Mouse (Mus musculus): ENCODE measurements around the gene Klk12.

Gene Klk12

DNA sequence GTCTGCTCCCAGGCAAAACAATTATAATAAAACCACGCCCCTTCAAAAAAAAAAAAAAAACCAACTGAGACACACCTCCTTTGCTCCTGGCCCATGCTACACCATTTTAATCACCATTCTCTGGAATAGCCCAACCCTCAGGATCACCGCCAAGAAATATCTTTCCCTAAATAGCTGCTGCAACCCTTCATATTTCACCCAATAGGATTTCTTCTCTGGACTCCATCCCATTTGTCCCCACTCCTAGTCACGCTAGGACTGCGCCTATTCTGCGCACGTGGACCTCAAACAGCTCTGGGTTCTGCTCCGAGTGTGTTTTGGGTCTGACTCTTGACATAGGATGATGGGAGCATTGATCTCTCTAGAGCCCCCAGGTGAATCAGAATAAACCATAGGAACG, 27.7 kb downstream of the Klk12 start:
- DNase-seq (ENCODE audit: low spot score) = no peak

DNA sequence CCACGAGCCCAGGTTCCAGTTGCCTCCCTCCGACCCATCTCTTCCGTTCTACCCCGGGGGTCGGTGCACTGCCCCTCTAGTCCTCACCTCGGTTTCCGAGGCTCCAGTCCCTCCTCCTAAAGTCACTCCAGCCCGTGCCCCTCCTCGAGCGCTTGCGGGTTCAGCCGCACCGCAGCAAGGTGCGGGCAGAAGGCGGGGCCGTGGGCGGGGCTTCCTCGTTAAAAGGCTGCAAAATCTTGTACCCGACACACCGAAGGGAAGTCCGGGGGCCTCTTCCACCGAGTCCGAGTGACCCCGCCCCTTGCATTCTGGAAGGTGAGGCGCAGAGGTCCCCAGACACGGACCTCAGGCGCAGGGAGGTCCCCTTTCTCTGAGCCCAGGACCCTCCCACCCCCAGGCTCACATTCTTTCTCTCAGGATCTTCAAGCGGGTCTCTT, 28.7 kb downstream of the Klk12 start, which contains the start of gene Klk8:
TSS of gene Klk8 (plus strand) at position 245 of the 437 bp plus-strand sequence.
- peak; percentile 56 for DNase-seq (ENCODE audit: low spot score)

DNA sequence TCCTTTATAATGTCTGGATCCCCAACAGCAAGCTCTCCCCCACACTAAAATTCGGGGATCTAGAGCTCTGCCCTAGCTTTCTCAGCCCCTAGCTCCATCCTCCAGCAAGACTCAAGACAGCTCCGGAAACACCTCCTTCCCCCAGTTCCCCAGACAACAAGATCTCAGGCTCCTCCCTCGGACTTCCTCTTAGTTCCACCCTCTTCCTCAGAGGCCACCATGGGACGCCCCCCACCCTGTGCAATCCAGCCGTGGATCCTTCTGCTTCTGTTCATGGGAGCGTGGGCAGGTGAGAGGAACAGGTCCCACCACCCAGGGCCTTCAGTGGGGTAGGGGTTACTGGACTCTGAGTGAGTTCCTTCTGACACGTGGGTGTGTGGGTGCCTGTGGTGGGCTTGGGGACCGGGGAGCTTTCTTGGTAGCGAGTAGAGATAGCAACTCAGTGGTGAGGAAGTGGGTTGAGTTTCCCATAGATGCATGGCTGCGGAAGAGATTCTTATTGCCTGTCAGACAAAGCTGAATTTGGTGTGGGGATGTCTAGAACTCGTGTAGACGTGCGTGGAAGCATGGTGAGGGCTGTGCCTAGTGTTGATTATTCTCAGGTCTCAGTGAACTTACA, 29.3 kb downstream of the Klk12 start:
- DNase-seq (ENCODE audit: low spot score) = no peak

DNA sequence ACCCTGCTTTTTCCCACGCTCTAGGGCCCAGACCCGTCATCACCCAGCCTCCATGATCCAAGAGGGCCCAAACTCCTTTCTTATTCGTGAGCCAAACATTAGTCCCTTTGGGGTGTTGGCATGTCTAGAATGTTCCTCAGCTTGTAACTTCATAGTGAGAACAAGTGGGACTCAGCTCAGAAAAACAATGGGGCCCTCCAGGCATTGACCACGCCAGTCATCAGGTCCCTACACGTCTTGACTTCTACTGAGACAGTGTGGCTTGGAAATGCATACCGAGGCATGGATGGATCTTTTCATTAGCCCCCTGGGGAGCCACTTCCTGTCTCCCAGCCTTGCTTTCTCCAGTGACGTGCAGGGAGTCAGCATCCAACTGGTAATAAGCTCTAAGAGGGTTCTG, 31.2 kb downstream of the Klk12 start:
- DNase-seq (ENCODE audit: low spot score) = no peak

DNA sequence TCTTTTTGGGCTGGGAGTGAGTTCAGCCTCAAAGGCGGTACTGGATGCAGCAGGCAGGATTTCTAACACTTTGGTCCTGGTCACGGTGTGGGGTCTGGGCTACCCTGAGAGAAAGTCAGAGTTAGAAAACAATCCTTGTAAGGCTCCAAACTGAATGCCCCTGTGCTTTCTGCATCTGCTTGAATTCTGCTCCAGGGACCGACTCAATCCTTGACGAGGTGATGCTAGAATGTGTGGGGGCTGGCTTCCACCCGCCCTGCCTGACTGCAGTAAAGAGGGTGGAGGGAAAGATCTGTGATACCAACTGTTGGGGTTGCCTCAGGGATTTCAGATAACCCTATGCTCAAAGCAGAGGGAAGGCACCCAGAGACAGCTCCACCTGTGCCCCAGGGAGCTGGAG, 42.3 kb downstream of the Klk12 start, which contains the start of gene Klk7:
TSS of gene Klk7 (plus strand) at position 301 of the 400 bp plus-strand sequence.
- no peak for DNase-seq (ENCODE audit: low spot score)

DNA sequence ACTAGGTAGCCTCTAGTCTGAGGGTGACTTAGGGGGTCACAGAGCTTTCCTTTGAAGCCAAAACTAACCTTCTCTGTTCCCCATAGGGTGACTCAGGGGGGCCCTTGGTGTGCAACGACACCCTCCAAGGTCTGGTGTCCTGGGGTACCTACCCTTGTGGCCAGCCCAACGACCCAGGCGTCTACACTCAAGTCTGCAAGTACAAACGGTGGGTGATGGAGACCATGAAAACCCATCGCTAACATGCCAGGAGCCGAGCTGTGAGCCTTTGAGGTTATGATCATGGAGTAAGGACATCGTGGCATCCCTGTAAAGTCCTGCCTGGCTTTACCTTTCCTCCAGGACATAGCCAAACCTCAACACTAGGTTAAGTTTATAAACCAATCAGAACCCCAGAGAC, 46.5 kb downstream of the Klk12 start:
- DNase-seq (ENCODE audit: low spot score) = no peak

DNA sequence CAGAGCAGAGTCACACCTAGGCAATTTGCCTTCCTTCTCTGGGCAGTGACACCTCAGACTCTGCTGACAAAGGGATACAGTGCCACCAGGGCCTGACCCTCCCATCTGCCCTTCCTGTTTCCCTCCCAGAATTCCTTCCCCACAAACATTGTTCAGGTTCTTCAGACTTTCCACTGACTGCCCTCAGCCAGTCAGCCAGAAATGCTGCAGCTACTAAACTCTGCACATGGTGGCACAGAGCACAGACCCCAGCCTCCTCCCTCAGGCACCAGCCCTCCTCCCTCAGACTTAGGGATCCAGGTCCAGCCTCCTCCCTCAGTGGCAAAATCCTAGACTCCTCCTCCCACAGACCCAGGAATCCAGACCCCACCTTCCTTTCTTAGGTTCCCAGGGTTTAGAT, 48.0 kb downstream of the Klk12 start:
- DNase-seq (ENCODE audit: low spot score) = no peak

DNA sequence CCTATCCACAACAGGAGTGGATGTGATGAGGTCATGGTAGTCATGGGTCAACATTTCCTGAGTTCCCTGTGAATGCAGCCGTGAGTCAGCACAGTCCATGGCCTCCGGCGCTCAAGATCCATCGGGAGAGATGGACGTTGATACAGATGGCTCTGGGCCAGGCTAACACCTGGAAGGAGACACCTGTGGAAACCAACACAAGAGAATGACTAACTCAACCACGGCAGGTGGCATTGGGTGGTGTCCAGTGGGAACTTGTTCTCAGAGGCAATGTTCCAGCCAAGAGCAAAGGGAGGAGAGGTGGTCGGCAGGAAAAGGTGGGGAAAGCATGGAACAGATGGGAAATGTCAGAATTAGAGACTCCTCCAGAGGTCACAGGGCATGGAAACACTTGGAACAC, 52.9 kb downstream of the Klk12 start:
- DNase-seq (ENCODE audit: low spot score) = no peak

All from urinary bladder, postnatal 14 days (tissue).